Mouse (Mus musculus) cerebellum, adult 2 months (tissue): ENCODE results near the gene Utp14a.

Experiments used
- CTCF ChIP-seq: fragments of 200-500 bp; IDR thresholded peaks from 2 replicates; pipeline ENCODE4 v1.5.1; 2011; ENCODE audit warnings: low read depth, mild to moderate bottlenecking, control low read depth, low read length, moderate library complexity, borderline replicate concordance; ENCODE audit not compliant: insufficient read depth
- POLR2A ChIP-seq: fragments of 200-500 bp; IDR thresholded peaks from 2 replicates; pipeline ENCODE4 v1.6.1; 2011; ENCODE audit warnings: low read length, control low read depth, borderline replicate concordance; ENCODE audit not compliant: insufficient read depth

DNA sequence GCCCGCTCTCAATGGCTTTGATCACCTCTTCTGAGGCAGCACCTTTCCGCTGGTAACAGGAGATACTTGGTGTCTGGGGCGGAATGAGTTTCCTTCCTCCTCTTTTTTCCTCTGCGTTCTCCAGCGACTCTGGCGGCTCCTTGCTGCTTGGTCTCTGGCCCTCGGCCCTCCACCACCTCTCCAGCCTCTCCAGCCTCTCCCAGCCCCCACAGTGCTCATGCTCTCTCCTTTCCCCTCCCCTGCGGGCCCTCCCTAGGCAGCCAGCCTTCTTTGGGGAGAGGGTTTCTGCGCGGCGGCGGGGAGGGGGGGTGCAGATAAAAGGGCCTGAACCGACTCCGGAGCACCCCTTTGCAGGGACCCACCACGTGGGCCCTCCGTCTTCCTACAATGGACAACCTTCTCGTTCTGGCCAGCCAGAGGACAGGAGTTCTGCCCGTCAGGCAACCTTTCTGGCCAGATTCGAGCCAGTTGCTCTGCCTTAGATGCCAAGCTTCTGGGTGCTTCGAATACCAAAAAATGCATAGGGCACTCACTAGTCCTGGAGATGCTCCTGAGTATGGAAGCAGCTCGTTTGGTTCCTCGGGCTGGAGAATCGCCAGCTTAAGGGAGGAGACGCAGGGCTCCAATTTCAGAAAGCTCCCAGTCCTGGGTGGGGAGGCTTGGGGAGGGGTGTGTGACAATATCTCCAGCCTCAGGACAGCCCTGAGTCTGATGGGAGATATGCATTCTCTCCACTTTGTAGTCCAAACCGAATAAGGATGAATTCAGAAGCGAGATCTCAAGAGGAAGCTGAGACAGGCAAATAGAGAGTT is 54.2 kb downstream of the Utp14a start:
- TF ChIP-seq CTCF (no peak), POLR2A (no peak)
